Comparison of ENCODE assay signal across 30 mouse cellular contexts in the genomic region with DNA sequence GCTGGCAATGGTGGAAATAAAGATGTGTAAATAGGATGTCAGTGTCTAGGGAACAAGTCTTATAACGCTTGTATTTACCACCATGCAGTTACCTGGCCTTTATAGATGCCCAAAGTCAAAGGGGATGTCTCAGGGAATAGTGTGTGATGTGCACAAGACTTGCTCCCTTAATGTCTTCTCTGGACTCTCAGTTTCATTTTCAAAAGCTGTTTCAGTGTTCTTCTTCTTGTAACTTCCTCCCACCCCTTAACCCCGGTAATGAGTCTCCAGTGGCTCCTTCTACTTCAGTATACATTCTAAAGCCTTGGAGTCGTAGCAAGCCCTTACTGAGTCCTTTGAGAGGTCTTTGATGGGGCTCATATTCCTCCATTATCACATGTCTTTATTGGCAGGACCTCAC. TPM values are rescaled to one million over a fixed set of nuclear protein-coding genes. Genes with fewer than 3 reads are reported as not detected.
"Had no signal": no experiment of that assay in that cellular context is flagged by ENCODE, and none has a peak within 500 bp of the region (broad histone marks: within the 10 kb centered on the region; RNA-seq: fewer than 3 reads in every experiment).

No protein-coding gene starts in this region.

- DNase-seq: kidney, adult 8-10 months; kidney, postnatal 14 days; layer of hippocampus, adult 9-11 months; liver, embryonic 13.5 days; lung, adult 2 months; midbrain, embryonic 14.5 days; retina, postnatal 1 day; right cerebral cortex, postnatal 25 days; spleen, adult 18-20 months; thymus, adult 2 months; thymus, postnatal 14 days; thymus, postnatal 4 days had no signal

- H3K27ac ChIP-seq: kidney, embryonic 15.5 days; layer of hippocampus, adult 2 months; liver, embryonic 13.5 days; macrophage; neural tube, embryonic 12.5 days; neural tube, embryonic 15.5 days; stomach, postnatal 0 days had no signal

- H3K9me3 ChIP-seq: kidney, embryonic 15.5 days; liver, embryonic 13.5 days; neural tube, embryonic 12.5 days; neural tube, embryonic 15.5 days had no signal

- H3K27me3 ChIP-seq: kidney, embryonic 15.5 days; liver, embryonic 13.5 days; neural tube, embryonic 12.5 days; neural tube, embryonic 15.5 days had no signal

- H3K4me2 ChIP-seq: kidney, embryonic 15.5 days; liver, embryonic 13.5 days; midbrain, embryonic 11.5 days; neural tube, embryonic 12.5 days; neural tube, embryonic 15.5 days had no signal

- H3K4me3 ChIP-seq: kidney, embryonic 15.5 days; layer of hippocampus, adult 2 months; liver, embryonic 13.5 days; neural tube, embryonic 12.5 days; neural tube, embryonic 15.5 days had no signal

- H3K4me1 ChIP-seq: kidney, embryonic 15.5 days; liver, embryonic 13.5 days; neural tube, embryonic 12.5 days; neural tube, embryonic 15.5 days had no signal

- H3K36me3 ChIP-seq: kidney, embryonic 15.5 days; liver, embryonic 13.5 days; neural tube, embryonic 12.5 days; neural tube, embryonic 15.5 days had no signal

- H3K9ac ChIP-seq: kidney, embryonic 15.5 days; liver, embryonic 13.5 days; neural tube, embryonic 12.5 days; neural tube, embryonic 15.5 days had no signal

RNA-seq across cellular contexts. Expression of a gene that starts 3.6 kb away (rescaled TPM):
- total RNA-seq: layer of hippocampus, adult 2 months; layer of hippocampus, postnatal 25 days; left cerebral cortex, adult 18-20 months; left cerebral cortex, postnatal 36 days; liver, adult 2 months; megakaryocyte-erythroid progenitor cell, adult 5-6 weeks had no signal
- polyA plus RNA-seq: kidney, embryonic 15.5 days; large intestine, adult 2 months; limb, embryonic 11.5 days; limb, embryonic 14.5 days; liver, adult 2 months; liver, embryonic 13.5 days; liver, embryonic 16.5 days; lung, adult 2 months; lung, embryonic 16.5 days; macrophage; midbrain, embryonic 11.5 days; midbrain, embryonic 14.5 days; neural tube, embryonic 12.5 days; neural tube, embryonic 15.5 days; stomach, embryonic 14.5 days; stomach, postnatal 0 days; thymus, adult 2 months had no signal

RNA-seq across cellular contexts. Expression of a gene that starts 12.0 kb away (rescaled TPM):
- polyA plus RNA-seq: neural tube, embryonic 12.5 days; neural tube, embryonic 15.5 days had no signal

RNA-seq across cellular contexts. Expression of a gene that starts 12.6 kb away (rescaled TPM):
- total RNA-seq: layer of hippocampus, adult 2 months; layer of hippocampus, postnatal 25 days; left cerebral cortex, adult 18-20 months; left cerebral cortex, postnatal 36 days; liver, adult 2 months; megakaryocyte-erythroid progenitor cell, adult 5-6 weeks had no signal
- polyA plus RNA-seq: kidney, embryonic 15.5 days; large intestine, adult 2 months; limb, embryonic 11.5 days; limb, embryonic 14.5 days; liver, adult 2 months; liver, embryonic 13.5 days; liver, embryonic 16.5 days; lung, adult 2 months; lung, embryonic 16.5 days; macrophage; midbrain, embryonic 11.5 days; midbrain, embryonic 14.5 days; neural tube, embryonic 12.5 days; neural tube, embryonic 15.5 days; stomach, embryonic 14.5 days; stomach, postnatal 0 days; thymus, adult 2 months had no signal

RNA-seq across cellular contexts. Expression of a gene that starts 18.0 kb away (rescaled TPM):
- total RNA-seq: liver, adult 2 months; megakaryocyte-erythroid progenitor cell, adult 5-6 weeks had no signal
- polyA plus RNA-seq: kidney, embryonic 15.5 days; large intestine, adult 2 months; limb, embryonic 11.5 days; limb, embryonic 14.5 days; liver, adult 2 months; liver, embryonic 13.5 days; liver, embryonic 16.5 days; lung, embryonic 16.5 days; macrophage; midbrain, embryonic 11.5 days; midbrain, embryonic 14.5 days; neural tube, embryonic 12.5 days; neural tube, embryonic 15.5 days; stomach, embryonic 14.5 days; stomach, postnatal 0 days; thymus, adult 2 months had no signal

RNA-seq across cellular contexts. Expression of a gene that starts 18.7 kb away (rescaled TPM):
- total RNA-seq: layer of hippocampus, adult 2 months; layer of hippocampus, postnatal 25 days; left cerebral cortex, adult 18-20 months; left cerebral cortex, postnatal 36 days; liver, adult 2 months; megakaryocyte-erythroid progenitor cell, adult 5-6 weeks had no signal
- polyA plus RNA-seq: kidney, embryonic 15.5 days; large intestine, adult 2 months; limb, embryonic 11.5 days; limb, embryonic 14.5 days; liver, adult 2 months; liver, embryonic 13.5 days; liver, embryonic 16.5 days; lung, adult 2 months; lung, embryonic 16.5 days; macrophage; midbrain, embryonic 11.5 days; midbrain, embryonic 14.5 days; neural tube, embryonic 12.5 days; neural tube, embryonic 15.5 days; stomach, embryonic 14.5 days; stomach, postnatal 0 days; thymus, adult 2 months had no signal
